Mouse (Mus musculus): ENCODE measurements around the gene Vgf. TPM values are rescaled to one million over a fixed set of nuclear protein-coding genes. Genes with fewer than 3 reads are reported as not detected.

Vgf gene
- total RNA-seq, 2 experiments from 2014 or later = 200 to 207 TPM

Small RNA genes lying within 50 kb of the gene (microRNA-seq; reads per million reads assigned to microRNA genes)
- 449 reads per million, percentile 70 among the genes with 10 or more reads in this experiment for gene Mir702

Other genes starting within 250 kb of the Vgf start
- 10 to 100 TPM; 24.8 to 25.3 TPM for gene Col26a1, start 143.2 kb upstream of the Vgf start, total RNA-seq (2021)
- 10 to 100 TPM; 88.2 to 88.9 TPM for gene Ift22, start 118.2 kb upstream of the Vgf start, total RNA-seq (2021)
- 100 to 1,000 TPM; 226 to 227 TPM for gene Fis1, start 73.1 kb upstream of the Vgf start, total RNA-seq (2021)
- not detected for gene Cldn15, start 59.8 kb upstream of the Vgf start, total RNA-seq (2021)
- 10 to 100 TPM; 32.5 to 39.6 TPM for gene Plod3, start 39.4 kb upstream of the Vgf start, total RNA-seq (2021)
- 10 to 100 TPM; 77.5 to 84.5 TPM for gene Znhit1, start 38.4 kb upstream of the Vgf start, total RNA-seq (2021)
- 100 to 1,000 TPM; 228 to 230 TPM for gene Ap1s1, start 19.7 kb downstream of the Vgf start, total RNA-seq (2021)
- gene Serpine1, start 45.9 kb downstream of the Vgf start, total RNA-seq (2021) = under 1 TPM; 0.71 to 0.97 TPM
- 1 to 10 TPM; 3.0 to 3.9 TPM for gene Trim56, start 89.8 kb downstream of the Vgf start, total RNA-seq (2021)
- gene Muc3, start 122.9 kb downstream of the Vgf start, total RNA-seq (2021) = not detected
- 1 to 10 TPM; 2.7 to 3.8 TPM for gene Muc3a, start 186.0 kb downstream of the Vgf start, total RNA-seq (2021)